Mouse (Mus musculus): ENCODE results near the gene Arid4a. TPM values are rescaled to one million over a fixed set of nuclear protein-coding genes. Genes with fewer than 3 reads are reported as not detected.

Gene Arid4a
- total and polyA plus RNA-seq, 3 experiments = 6.7 to 13.0 TPM; not detected in 1

- peak; percentile 67; the same call in 1 of the 2 replicates for TF ChIP-seq MXI1 (IDR thresholded peaks at IDR 0.05; ENCODE audit: low read depth, low read length)
- TF ChIP-seq NRF1 (IDR thresholded peaks at IDR 0.05; ENCODE audit: insufficient read depth, low read depth, low read length, poor library complexity, severe bottlenecking) = no peak
- TF ChIP-seq MAFK (IDR thresholded peaks at IDR 0.05; ENCODE audit: borderline replicate concordance, low read depth, low read length) = no peak
- peak; percentile 61 for TF ChIP-seq SIN3A (IDR thresholded peaks at IDR 0.05; ENCODE audit: low read length)
- no peak for TF ChIP-seq POLR2A (IDR thresholded peaks at IDR 0.05; ENCODE audit: control insufficient read depth in 1 of 2, insufficient read depth in 1 of 2, low read depth in 1 of 2, low read length in 2 of 2, poor library complexity in 1 of 2)
- TF ChIP-seq ZKSCAN1 (IDR thresholded peaks at IDR 0.05; ENCODE audit: low read depth, low read length) = no peak
- Histone ChIP-seq H3K4me3 (ENCODE audit: control insufficient read depth in 1 of 2, insufficient read depth in 1 of 2, low read depth in 2 of 2, low read length in 2 of 2) (peak overlapping the region; percentile 79 to 83), H3K79me2 (ENCODE audit: control insufficient read depth, insufficient read depth, low read length, poor library complexity) (peaks cover 38% of the 10 kb centered on the region), H3K9ac (ENCODE audit: control insufficient read depth, low read depth, low read length, poor library complexity, severe bottlenecking) (peak overlapping the region; percentile 97), H3K27me3 (ENCODE audit: control insufficient read depth in 1 of 2, insufficient read depth in 2 of 2, low read length in 2 of 2) (no peaks in the 10 kb centered on the region), H3K36me3 (ENCODE audit: control insufficient read depth in 1 of 2, insufficient read depth in 2 of 2, low read length in 2 of 2) (peaks cover 8 to 26% of the 10 kb centered on the region in 2 experiments; a peak in 3 of 4 replicates), H3K4me1 (ENCODE audit: control insufficient read depth in 1 of 2, insufficient read depth in 2 of 2, low read length in 2 of 2) (peaks cover 2 to 13% of the 10 kb centered on the region in 2 experiments; a peak in 2 of 4 replicates), H3K27ac (ENCODE audit: control insufficient read depth, low read depth, low read length) (peak overlapping the region; percentile 35), H3K9me3 (replicated peaks; ENCODE audit: insufficient read depth, low read length) (no peaks in the 10 kb centered on the region)
- peak; percentile 55 for DNase-seq (ENCODE audit: low read depth, low spot score)
Measured at GRCm38 (mm10) chr12:71017242-71017571, 1.4 kb downstream of the Arid4a start.

DNA sequence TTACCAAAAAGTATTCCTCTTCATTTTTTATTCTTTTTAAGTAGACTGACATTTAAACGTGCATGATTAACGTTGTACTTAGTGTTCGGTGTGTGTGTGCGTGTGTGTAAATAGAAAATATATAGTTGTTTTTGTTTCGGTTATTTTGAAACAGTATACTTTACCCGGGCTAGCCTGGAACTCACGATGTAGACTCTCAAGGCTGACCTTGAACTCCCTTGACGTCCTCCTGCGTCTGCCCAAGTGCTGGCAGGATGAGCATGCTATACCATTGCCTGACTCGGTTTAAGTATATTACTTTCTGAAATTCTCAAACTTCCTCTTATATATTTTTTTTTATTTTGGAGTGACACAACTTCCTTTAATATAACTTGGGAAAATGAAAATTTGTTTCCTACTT is 2.0 kb downstream of the Arid4a start:
- peaks cover 4 to 21% of the 10 kb centered on the region in 2 experiments; a peak in 3 of 4 replicates for H3K36me3 ChIP-seq (ENCODE audit: control insufficient read depth in 1 of 2, insufficient read depth in 2 of 2, low read length in 2 of 2)

DNA sequence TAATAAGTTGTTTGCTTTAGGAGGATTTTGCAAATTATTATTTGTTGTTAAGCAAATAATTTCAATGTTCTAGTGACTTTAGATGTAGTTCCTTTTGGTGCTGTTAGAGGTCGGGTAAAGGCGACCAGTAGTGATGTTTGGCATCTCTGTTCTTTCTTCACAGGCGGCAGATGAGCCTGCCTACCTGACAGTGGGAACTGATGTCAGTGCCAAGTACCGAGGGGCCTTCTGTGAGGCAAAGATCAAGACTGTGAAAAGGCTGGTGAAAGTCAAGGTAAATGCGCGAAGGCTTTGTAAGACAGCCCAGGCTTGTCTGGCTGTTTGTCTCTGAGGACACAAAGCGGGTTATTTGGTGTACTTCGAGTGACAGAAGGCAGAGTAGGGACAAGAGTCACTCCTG is 3.4 kb downstream of the Arid4a start:
- no peak for TF ChIP-seq SMC3 (IDR thresholded peaks at IDR 0.05; ENCODE audit: low read depth, low read length)
- TF ChIP-seq MAFK (IDR thresholded peaks at IDR 0.05; ENCODE audit: borderline replicate concordance, low read depth, low read length) = no peak
- TF ChIP-seq CHD1 (IDR thresholded peaks at IDR 0.05; ENCODE audit: low read depth, low read length) = no peak
- no peak for TF ChIP-seq ZC3H11A (IDR thresholded peaks at IDR 0.05; ENCODE audit: low read depth, low read length)
- no peak for TF ChIP-seq ZNF384 (IDR thresholded peaks at IDR 0.05; ENCODE audit: low read depth, low read length)
- TF ChIP-seq JUND (IDR thresholded peaks at IDR 0.05; ENCODE audit: low read depth, low read length) = no peak
- TF ChIP-seq MAZ (IDR thresholded peaks at IDR 0.05; ENCODE audit: low read depth, low read length) = no peak
- TF ChIP-seq MAX (IDR thresholded peaks at IDR 0.05; ENCODE audit: low read length) = no peak
- no peak for TF ChIP-seq E2F4 (IDR thresholded peaks at IDR 0.05; ENCODE audit: borderline replicate concordance, low read depth, low read length)
- TF ChIP-seq TBP (IDR thresholded peaks at IDR 0.05; ENCODE audit: low read depth, low read length) = no peak
- TF ChIP-seq ETS1 (IDR thresholded peaks at IDR 0.05; ENCODE audit: low read depth, low read length) = no peak
- TF ChIP-seq GATA1 (IDR thresholded peaks at IDR 0.05; ENCODE audit: low read depth, low read length) = no peak
- no peak for TF ChIP-seq MYB (IDR thresholded peaks at IDR 0.05; ENCODE audit: low read depth, low read length)
- TF ChIP-seq RCOR1 (IDR thresholded peaks at IDR 0.05; ENCODE audit: low read depth, low read length) = no peak
- no peaks in the 10 kb centered on the region for H3K9me3 ChIP-seq (replicated peaks; ENCODE audit: insufficient read depth, low read length)
- no peak overlapping the region for H3K4me3 ChIP-seq (ENCODE audit: control insufficient read depth in 1 of 2, insufficient read depth in 1 of 2, low read depth in 2 of 2, low read length in 2 of 2)
- DNase-seq (ENCODE audit: low read depth, low spot score) = no peak
- H3K4me1 ChIP-seq (ENCODE audit: control insufficient read depth in 1 of 2, insufficient read depth in 2 of 2, low read length in 2 of 2) = peaks cover 1 to 2% of the 10 kb centered on the region in 2 experiments; a peak in 2 of 4 replicates
- no peak overlapping the region for H3K27ac ChIP-seq (ENCODE audit: control insufficient read depth, low read depth, low read length)
- peaks cover 25% of the 10 kb centered on the region for H3K79me2 ChIP-seq (ENCODE audit: control insufficient read depth, insufficient read depth, low read length, poor library complexity)
- peaks cover 5 to 10% of the 10 kb centered on the region in 2 experiments for H3K36me3 ChIP-seq (ENCODE audit: control insufficient read depth in 1 of 2, insufficient read depth in 2 of 2, low read length in 2 of 2)
- no peak overlapping the region for H3K9ac ChIP-seq (ENCODE audit: control insufficient read depth, low read depth, low read length, poor library complexity, severe bottlenecking)
- H3K27me3 ChIP-seq (ENCODE audit: control insufficient read depth in 1 of 2, insufficient read depth in 2 of 2, low read length in 2 of 2) = no peaks in the 10 kb centered on the region

More for the DNA sequence above, 2.0 kb downstream of the Arid4a start:
- peak overlapping the region; percentile 41 for H3K9ac ChIP-seq (ENCODE audit: control insufficient read depth, low read depth, low read length, poor library complexity, severe bottlenecking)
- H3K4me3 ChIP-seq (ENCODE audit: control insufficient read depth in 1 of 2, insufficient read depth in 1 of 2, low read depth in 2 of 2, low read length in 2 of 2) = peak overlapping the region in 1 of 2 experiments; percentile 83; a peak in 1 of 4 replicates
- H3K27ac ChIP-seq (ENCODE audit: control insufficient read depth, low read depth, low read length) = no peak overlapping the region
- DNase-seq (ENCODE audit: low read depth, low spot score) = no peak
- H3K4me1 ChIP-seq (ENCODE audit: control insufficient read depth in 1 of 2, insufficient read depth in 2 of 2, low read length in 2 of 2) = peaks cover 2 to 11% of the 10 kb centered on the region in 2 experiments; a peak in 2 of 4 replicates
- TF ChIP-seq ETS1 (IDR thresholded peaks at IDR 0.05; ENCODE audit: low read depth, low read length) (no peak), POLR2A (IDR thresholded peaks at IDR 0.05; ENCODE audit: control insufficient read depth in 1 of 2, insufficient read depth in 1 of 2, low read depth in 1 of 2, low read length in 2 of 2, poor library complexity in 1 of 2) (no peak), ZMIZ1 (IDR thresholded peaks at IDR 0.05; ENCODE audit: low read depth, low read length) (no peak), POLR2AphosphoS5 (IDR thresholded peaks at IDR 0.05; ENCODE audit: borderline replicate concordance, low read depth, low read length) (no peak), JUND (IDR thresholded peaks at IDR 0.05; ENCODE audit: low read depth, low read length) (no peak), EP300 (IDR thresholded peaks at IDR 0.05; ENCODE audit: low read depth in 1 of 2, low read length in 2 of 2) (no peak), TAL1 (IDR thresholded peaks at IDR 0.05; ENCODE audit: low read length) (no peak), MEF2A (IDR thresholded peaks at IDR 0.05; ENCODE audit: extremely low read depth, insufficient replicate concordance, low read depth, low read length, poor library complexity, severe bottlenecking) (no peak), UBTF (IDR thresholded peaks at IDR 0.05; ENCODE audit: borderline replicate concordance, insufficient read depth, low read depth, low read length) (no peak), MAFK (IDR thresholded peaks at IDR 0.05; ENCODE audit: borderline replicate concordance, low read depth, low read length) (no peak), NELFE (IDR thresholded peaks at IDR 0.05; ENCODE audit: low read depth, low read length) (no peak), ELF1 (IDR thresholded peaks at IDR 0.05; ENCODE audit: low read depth, low read length) (no peak), CTCF (IDR thresholded peaks at IDR 0.05 in 2 of 3, conservative IDR thresholded peaks at IDR 0.05 in 1 of 3; ENCODE audit: control insufficient read depth in 1 of 3, insufficient read depth in 1 of 3, low read depth in 2 of 3, low read length in 3 of 3, poor library complexity in 1 of 3, severe bottlenecking in 1 of 3) (no peak), MAX (IDR thresholded peaks at IDR 0.05; ENCODE audit: low read length) (no peak), ZNF384 (IDR thresholded peaks at IDR 0.05; ENCODE audit: low read depth, low read length) (no peak), ZC3H11A (IDR thresholded peaks at IDR 0.05; ENCODE audit: low read depth, low read length) (no peak)
- no peaks in the 10 kb centered on the region for H3K9me3 ChIP-seq (replicated peaks; ENCODE audit: insufficient read depth, low read length)
- H3K27me3 ChIP-seq (ENCODE audit: control insufficient read depth in 1 of 2, insufficient read depth in 2 of 2, low read length in 2 of 2) = no peaks in the 10 kb centered on the region
- peaks cover 35% of the 10 kb centered on the region for H3K79me2 ChIP-seq (ENCODE audit: control insufficient read depth, insufficient read depth, low read length, poor library complexity)
